In the genomic region with DNA sequence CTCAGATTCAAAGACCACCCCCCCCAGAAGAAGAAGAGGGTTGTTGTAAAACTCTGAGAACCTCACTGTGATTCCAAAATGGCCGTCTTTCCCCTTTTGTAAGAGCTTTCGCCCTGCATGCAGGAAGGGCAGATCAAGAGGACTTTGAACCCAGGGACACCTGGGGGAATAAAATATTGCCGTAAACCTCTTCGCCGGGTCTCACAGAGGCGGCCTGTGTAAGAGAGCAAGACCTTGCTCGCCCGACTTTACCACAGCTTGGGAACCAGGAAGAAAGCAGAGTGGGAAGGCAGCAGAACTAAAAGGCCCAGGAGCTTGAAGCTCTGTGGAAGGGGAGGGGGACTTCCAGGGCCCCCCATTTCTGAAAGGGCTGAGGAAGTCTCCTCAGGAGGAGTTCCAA, we compare ENCODE assay signal across 9 mouse cellular contexts. TPM values are rescaled to one million over a fixed set of nuclear protein-coding genes. Genes with fewer than 3 reads are reported as not detected.
A peak's percentile ranks its signal among the peaks of the same experiment; 100 is the strongest.
DNase-seq lines count a peak whose midpoint lies in the region; ATAC-seq and TF ChIP-seq lines count a peak whose summit lies in the region.
"Had no signal": no experiment of that assay in that cellular context is flagged by ENCODE, and none has a peak within 500 bp of the region (broad histone marks: within the 10 kb centered on the region; RNA-seq: fewer than 3 reads in every experiment).

No protein-coding gene starts in this region.

- ATAC-seq in kidney, embryonic 15.5 days (replicated peaks; ENCODE audit: low FRiP score), result no peak
- peak; percentile 3 for ATAC-seq in embryonic facial prominence, embryonic 14.5 days (ENCODE audit: low read depth)
- no peak for ATAC-seq in limb, embryonic 14.5 days (ENCODE audit: low FRiP score, low read depth)

- H3K4me3 ChIP-seq in kidney, embryonic 15.5 days (replicated peaks), result no peak overlapping the region
- H3K4me3 ChIP-seq in embryonic facial prominence, embryonic 10.5 days, result no peak overlapping the region
- no peak overlapping the region for H3K4me3 ChIP-seq in embryonic facial prominence, embryonic 14.5 days (ENCODE audit: low read depth, low read length)
- no peak overlapping the region for H3K4me3 ChIP-seq in limb, embryonic 14.5 days (replicated peaks; ENCODE audit: low read length)
- H3K4me3 ChIP-seq: erythroblast, embryonic 14.5 days had no signal

- H3K27me3 ChIP-seq in kidney, embryonic 15.5 days, result no peaks in the 10 kb centered on the region
- H3K27me3 ChIP-seq in embryonic facial prominence, embryonic 10.5 days (replicated peaks; ENCODE audit: low read depth, poor library complexity, severe bottlenecking), result 0 out of 2 replicates have a peak, but pooled peaks cover under 1% of the 10 kb centered on the region
- H3K27me3 ChIP-seq in embryonic facial prominence, embryonic 14.5 days (replicated peaks; ENCODE audit: control insufficient read depth, insufficient read depth, low read length), result no peaks in the 10 kb centered on the region
- no peaks in the 10 kb centered on the region for H3K27me3 ChIP-seq in limb, embryonic 14.5 days (ENCODE audit: control insufficient read depth, insufficient read depth, low read length)

- peak overlapping the region; percentile 24; the same call in 1 of the 2 replicates for H3K4me2 ChIP-seq in kidney, embryonic 15.5 days
- peak overlapping the region; percentile 6 for H3K4me2 ChIP-seq in embryonic facial prominence, embryonic 14.5 days (ENCODE audit: low read depth, low read length)
- peak overlapping the region; percentile 17; the same call in 1 of the 2 replicates for H3K4me2 ChIP-seq in limb, embryonic 14.5 days (replicated peaks; ENCODE audit: low read depth, low read length, severe bottlenecking)

- no peak for DNase-seq in kidney, postnatal 10 days
- DNase-seq in embryonic facial prominence, embryonic 10.5 days (ENCODE audit: low spot score), result no peak
- no peak for DNase-seq in embryonic facial prominence, embryonic 14.5 days (ENCODE audit: low spot score)
- DNase-seq in limb, embryonic 14.5 days (ENCODE audit: low spot score), result no peak
- no peak for DNase-seq in testis, postnatal 14 days (ENCODE audit: low spot score)
- no peak for DNase-seq in urinary bladder, postnatal 4 days (ENCODE audit: low spot score in 2 of 2)
- DNase-seq: lung, adult 18-20 months had no signal

- H3K4me1 ChIP-seq in kidney, embryonic 15.5 days, result peaks cover 39% of the 10 kb centered on the region
- H3K4me1 ChIP-seq in embryonic facial prominence, embryonic 10.5 days, result peaks cover 38% of the 10 kb centered on the region
- peaks cover 47% of the 10 kb centered on the region for H3K4me1 ChIP-seq in embryonic facial prominence, embryonic 14.5 days (ENCODE audit: control insufficient read depth, insufficient read depth, low read length)
- peaks cover 47% of the 10 kb centered on the region for H3K4me1 ChIP-seq in limb, embryonic 14.5 days (ENCODE audit: control insufficient read depth, insufficient read depth, low read length)

- H3K9me3 ChIP-seq in kidney, embryonic 15.5 days (replicated peaks), result peaks cover 7% of the 10 kb centered on the region
- peaks cover 16% of the 10 kb centered on the region for H3K9me3 ChIP-seq in embryonic facial prominence, embryonic 10.5 days
- H3K9me3 ChIP-seq in embryonic facial prominence, embryonic 14.5 days (ENCODE audit: control insufficient read depth, low read length), result 0 out of 2 replicates have a peak, but pooled peaks cover 8% of the 10 kb centered on the region
- H3K9me3 ChIP-seq in limb, embryonic 14.5 days (ENCODE audit: control insufficient read depth, low read length), result peaks cover 5% of the 10 kb centered on the region; the same call in 1 of the 2 replicates

- no peaks in the 10 kb centered on the region for H3K36me3 ChIP-seq in kidney, embryonic 15.5 days
- no peaks in the 10 kb centered on the region for H3K36me3 ChIP-seq in embryonic facial prominence, embryonic 10.5 days (replicated peaks)
- no peaks in the 10 kb centered on the region for H3K36me3 ChIP-seq in embryonic facial prominence, embryonic 14.5 days (ENCODE audit: control insufficient read depth, insufficient read depth, low read length)
- no peaks in the 10 kb centered on the region for H3K36me3 ChIP-seq in limb, embryonic 14.5 days (ENCODE audit: control insufficient read depth, insufficient read depth, low read length)

- 55% methylated on average over 8 of the region's 8 CpGs for WGBS in kidney, embryonic 15.5 days
- WGBS in embryonic facial prominence, embryonic 10.5 days, result 78% methylated on average over 8 of the region's 8 CpGs
- WGBS in embryonic facial prominence, embryonic 14.5 days, result 56% methylated on average over 8 of the region's 8 CpGs
- WGBS in limb, embryonic 14.5 days, result 43% methylated on average over 8 of the region's 8 CpGs

- no peak overlapping the region for H3K9ac ChIP-seq in kidney, embryonic 15.5 days
- peak overlapping the region; percentile 38 for H3K9ac ChIP-seq in embryonic facial prominence, embryonic 14.5 days (ENCODE audit: low read depth, low read length)
- H3K9ac ChIP-seq in limb, embryonic 14.5 days (ENCODE audit: low read depth, low read length, severe bottlenecking), result peak overlapping the region; percentile 25; the same call in 1 of the 2 replicates

- no peak for TF ChIP-seq POLR2A in limb, embryonic 14.5 days (IDR thresholded peaks at IDR 0.05; ENCODE audit: borderline replicate concordance, extremely low read depth, insufficient read depth, insufficient read length)

- H3K27ac ChIP-seq in kidney, embryonic 15.5 days, result peak overlapping the region; percentile 92
- H3K27ac ChIP-seq in embryonic facial prominence, embryonic 10.5 days (replicated peaks), result peak overlapping the region; percentile 84
- peak overlapping the region; percentile 94 for H3K27ac ChIP-seq in embryonic facial prominence, embryonic 14.5 days (replicated peaks; ENCODE audit: low read depth, low read length)
- H3K27ac ChIP-seq in limb, embryonic 14.5 days (replicated peaks; ENCODE audit: low read depth, low read length), result peak overlapping the region; percentile 89

RNA-seq across cellular contexts. Expression of a gene that starts 34.0 kb away (rescaled TPM):
- 18.3 and 19.5 TPM in 2 replicates for polyA plus RNA-seq in kidney, embryonic 15.5 days (2015; fragmentation: Nextera tagmentation; extraction: Ambion mirVana)
- polyA plus RNA-seq in embryonic facial prominence, embryonic 10.5 days (2016; fragmentation: Nextera tagmentation; extraction: Ambion mirVana), result 20.0 and 22.6 TPM in 2 replicates
- 16.7 and 20.6 TPM in 2 replicates for polyA plus RNA-seq in embryonic facial prominence, embryonic 14.5 days (2014; fragmentation: Nextera tagmentation; extraction: Ambion mirVana)
- polyA plus RNA-seq in limb, embryonic 14.5 days (2012; rRNA removed), result 14.6 and 15.6 TPM in 2 replicates
- 20.4 and 25.4 TPM in 2 replicates for polyA plus RNA-seq in limb, embryonic 14.5 days (2014; fragmentation: Nextera tagmentation; extraction: Ambion mirVana)

RNA-seq across cellular contexts. Expression of a gene that starts 43.4 kb away (rescaled TPM):
- 67.5 and 73.2 TPM in 2 replicates for polyA plus RNA-seq in kidney, embryonic 15.5 days (2015; fragmentation: Nextera tagmentation; extraction: Ambion mirVana)
- 46.2 and 49.3 TPM in 2 replicates for polyA plus RNA-seq in embryonic facial prominence, embryonic 10.5 days (2016; fragmentation: Nextera tagmentation; extraction: Ambion mirVana)
- 109 and 116 TPM in 2 replicates for polyA plus RNA-seq in embryonic facial prominence, embryonic 14.5 days (2014; fragmentation: Nextera tagmentation; extraction: Ambion mirVana)
- 230 and 284 TPM in 2 replicates for polyA plus RNA-seq in limb, embryonic 14.5 days (2012; rRNA removed)
- 143 and 153 TPM in 2 replicates for polyA plus RNA-seq in limb, embryonic 14.5 days (2014; fragmentation: Nextera tagmentation; extraction: Ambion mirVana)
